Mouse (Mus musculus) liver, embryonic 11.5 days (tissue): Measurements from ENCODE around the gene Pip5k1c. TPM values are rescaled to one million over a fixed set of nuclear protein-coding genes. Genes with fewer than 3 reads are reported as not detected.

ENCODE experiments used
- ATAC-seq: fragments of 200-750 bp; cut with Nextera tagmentation; replicated peaks from 2 replicates; pipeline ENCODE4 v1.8.0; 2017; ENCODE audit warnings: moderate number of reproducible peaks, mild to moderate bottlenecking, moderate TSS enrichment, moderate library complexity; ENCODE audit not compliant: low FRiP score
- DNase-seq: peaks from one replicate; pipeline ENCODE4 v3.0.0-alpha.2; 2017; ENCODE audit warnings: low spot score
- H3K27ac ChIP-seq: fragments of 300-500 bp; sonication (generic); 2 replicates; pipeline ENCODE4 v1.5.1; 2014; ENCODE audit warnings: mild to moderate bottlenecking, low read depth, low read length, control low read depth
- H3K27me3 ChIP-seq: fragments of 300-500 bp; sonication (generic); replicated peaks from 2 replicates; pipeline ENCODE4 v1.6.1; 2014; ENCODE audit warnings: low read length, mixed read lengths; ENCODE audit not compliant: control insufficient read depth, insufficient read depth
- H3K36me3 ChIP-seq: fragments of 300-500 bp; sonication (generic); 2 replicates; pipeline ENCODE4 v1.6.1; 2014; ENCODE audit warnings: mild to moderate bottlenecking, low read length, moderate library complexity, mixed read lengths; ENCODE audit not compliant: control insufficient read depth, insufficient read depth
- H3K4me1 ChIP-seq: fragments of 300-500 bp; sonication (generic); replicated peaks from 2 replicates; pipeline ENCODE4 v1.6.1; 2014; ENCODE audit warnings: low read length, mixed read lengths; ENCODE audit not compliant: control insufficient read depth, insufficient read depth
- H3K4me2 ChIP-seq: fragments of 300-500 bp; sonication (generic); 2 replicates; pipeline ENCODE4 v1.6.1; 2014; ENCODE audit warnings: mild to moderate bottlenecking, control low read depth, moderate library complexity
- H3K4me3 ChIP-seq: fragments of 300-500 bp; sonication (generic); 2 replicates; pipeline ENCODE4 v1.5.1; 2014; ENCODE audit warnings: low read depth, low read length, control low read depth
- H3K9ac ChIP-seq: fragments of 300-500 bp; sonication (generic); 2 replicates; pipeline ENCODE4 v1.6.1; 2014; ENCODE audit warnings: low read depth, low read length, control low read depth
- H3K9me3 ChIP-seq: fragments of 300-500 bp; sonication (generic); 2 replicates; pipeline ENCODE4 v1.6.1; 2016; ENCODE audit warnings: low read length, inconsistent platforms, mixed read lengths; ENCODE audit not compliant: control insufficient read depth
- WGBS: fragments of 180-500 bp; shearing (Covaris S2); extraction: QIAGEN DNeasy Blood & Tissue Kit; methylation state at CpG from one replicate; pipeline ENCODE4 v1.1.7; 2014; 5-methylcytosine and 5-hydroxymethylcytosine counted together
- polyA plus RNA-seq: library from polyadenylated mRNA; unstranded; fragments of >200 nt; fragmentation: Nextera tagmentation; extraction: Ambion mirVana; gene quantifications from 2 replicates; pipeline ENCODE4 v1.2.1, GENCODE M21; 2014

Gene Pip5k1c
- polyA plus RNA-seq, 1 experiment from 2014 or later = 40.0 TPM

GRCm38 (mm10) chr10:81295185-81295584, 2.4 kb downstream of the Pip5k1c start:
- no peak overlapping the region for H3K27ac ChIP-seq
- peaks cover 71% of the 10 kb centered on the region for H3K4me1 ChIP-seq
- peak overlapping the region; percentile 95; the same call in 1 of the 2 replicates for H3K4me2 ChIP-seq
- ATAC-seq (no peak), DNase-seq (no peak)
- H3K27me3 ChIP-seq = peaks cover 11% of the 10 kb centered on the region
- H3K36me3 ChIP-seq = peaks cover 5% of the 10 kb centered on the region; the same call in 1 of the 2 replicates
- 89% methylated on average over 6 of the region's 6 CpGs for WGBS
- H3K4me3 ChIP-seq = no peak overlapping the region
- peak overlapping the region; percentile 22; the same call in 1 of the 2 replicates for H3K9ac ChIP-seq
- H3K9me3 ChIP-seq = no peaks in the 10 kb centered on the region

GRCm38 (mm10) chr10:81297246-81297645, 4.5 kb downstream of the Pip5k1c start:
- H3K9ac ChIP-seq = peak overlapping the region; percentile 27; the same call in 1 of the 2 replicates
- no peaks in the 10 kb centered on the region for H3K9me3 ChIP-seq
- H3K4me1 ChIP-seq = peaks cover 78% of the 10 kb centered on the region
- H3K27ac ChIP-seq = peak overlapping the region; percentile 59; the same call in 1 of the 2 replicates
- H3K27me3 ChIP-seq = no peaks in the 10 kb centered on the region
- peak overlapping the region; percentile 32; the same call in 1 of the 2 replicates for H3K4me2 ChIP-seq
- no peak overlapping the region for H3K4me3 ChIP-seq
- DNase-seq (no peak), ATAC-seq (no peak)
- WGBS = 77% methylated on average over 6 of the region's 6 CpGs
- H3K36me3 ChIP-seq = peaks cover 5% of the 10 kb centered on the region; the same call in 1 of the 2 replicates

- DNase-seq = no peak
- H3K27me3 ChIP-seq = no peaks in the 10 kb centered on the region
- H3K4me1 ChIP-seq = peaks cover 82% of the 10 kb centered on the region
- H3K9ac ChIP-seq = peak overlapping the region; percentile 27
- no peak for ATAC-seq
- H3K4me2 ChIP-seq = peak overlapping the region; percentile 32
- 37% methylated on average over 10 of the region's 10 CpGs for WGBS
- peak overlapping the region; percentile 59 for H3K27ac ChIP-seq
- peaks cover 5% of the 10 kb centered on the region; the same call in 1 of the 2 replicates for H3K36me3 ChIP-seq
- H3K4me3 ChIP-seq = no peak overlapping the region
- no peaks in the 10 kb centered on the region for H3K9me3 ChIP-seq
Observed at GRCm38 (mm10) chr10:81297845-81298244, 5.1 kb downstream of the Pip5k1c start.

- Histone ChIP-seq H3K27me3 (no peaks in the 10 kb centered on the region), H3K4me3 (no peak overlapping the region), H3K27ac (peak overlapping the region; percentile 59), H3K36me3 (peaks cover 5% of the 10 kb centered on the region; the same call in 1 of the 2 replicates), H3K4me1 (peaks cover 87% of the 10 kb centered on the region), H3K9ac (peak overlapping the region; percentile 27; the same call in 1 of the 2 replicates), H3K9me3 (no peaks in the 10 kb centered on the region), H3K4me2 (peak overlapping the region; percentile 32)
- ATAC-seq (no peak), DNase-seq (no peak)
- WGBS = 82% methylated on average over 17 of the region's 17 CpGs
Observed at GRCm38 (mm10) chr10:81298369-81299100, 5.8 kb downstream of the Pip5k1c start.

GRCm38 (mm10) chr10:81299585-81300351, 7.0 kb downstream of the Pip5k1c start:
- peak overlapping the region; percentile 80 for H3K27ac ChIP-seq
- H3K36me3 ChIP-seq = peaks cover 5% of the 10 kb centered on the region; the same call in 1 of the 2 replicates
- H3K4me1 ChIP-seq = peaks cover 86% of the 10 kb centered on the region
- 72% methylated on average over 14 of the region's 14 CpGs for WGBS
- DNase-seq (no peak), ATAC-seq (no peak)
- H3K9ac ChIP-seq = peak overlapping the region; percentile 1; the same call in 1 of the 2 replicates
- no peak overlapping the region for H3K4me3 ChIP-seq
- no peaks in the 10 kb centered on the region for H3K27me3 ChIP-seq
- H3K4me2 ChIP-seq = peak overlapping the region; percentile 39
- H3K9me3 ChIP-seq = no peaks in the 10 kb centered on the region

- Histone ChIP-seq H3K27me3 (no peaks in the 10 kb centered on the region), H3K4me3 (no peak overlapping the region), H3K27ac (peak overlapping the region; percentile 80), H3K9me3 (no peaks in the 10 kb centered on the region), H3K9ac (no peak overlapping the region), H3K36me3 (peaks cover 5% of the 10 kb centered on the region; the same call in 1 of the 2 replicates), H3K4me2 (peak overlapping the region; percentile 39), H3K4me1 (peaks cover 84% of the 10 kb centered on the region)
- DNase-seq (no peak), ATAC-seq (no peak)
- 76% methylated on average over 9 of the region's 9 CpGs for WGBS
Observed at GRCm38 (mm10) chr10:81300352-81300907, 7.7 kb downstream of the Pip5k1c start.

- 72% methylated on average over 9 of the region's 9 CpGs for WGBS
- Histone ChIP-seq H3K36me3 (peaks cover 9% of the 10 kb centered on the region; the same call in 1 of the 2 replicates), H3K4me3 (no peak overlapping the region), H3K9ac (no peak overlapping the region), H3K27ac (no peak overlapping the region), H3K27me3 (no peaks in the 10 kb centered on the region), H3K4me1 (peaks cover 78% of the 10 kb centered on the region), H3K4me2 (no peak overlapping the region), H3K9me3 (no peaks in the 10 kb centered on the region)
- ATAC-seq = no peak
- no peak for DNase-seq
Observed at GRCm38 (mm10) chr10:81301321-81301720, 8.6 kb downstream of the Pip5k1c start.

- Histone ChIP-seq H3K4me2 (peak overlapping the region; percentile 55), H3K4me1 (peaks cover 75% of the 10 kb centered on the region), H3K4me3 (peak overlapping the region; percentile 2), H3K36me3 (peaks cover 16% of the 10 kb centered on the region), H3K9me3 (no peaks in the 10 kb centered on the region), H3K27me3 (no peaks in the 10 kb centered on the region), H3K9ac (peak overlapping the region; percentile 25), H3K27ac (peak overlapping the region; percentile 50; the same call in 1 of the 2 replicates)
- ATAC-seq (no peak), DNase-seq (no peak)
- WGBS = 72% methylated on average over 4 of the region's 4 CpGs
Observed at GRCm38 (mm10) chr10:81302288-81302687, 9.5 kb downstream of the Pip5k1c start.
